Mouse (Mus musculus) limb, embryonic 13.5 days (tissue): ENCODE measurements around the gene Tapt1. TPM values are rescaled to one million over a fixed set of nuclear protein-coding genes. Genes with fewer than 3 reads are reported as not detected.

ENCODE experiments used
- ATAC-seq: fragments of 200-750 bp; cut with Nextera tagmentation; 2 replicates; pipeline ENCODE4 v1.8.0; 2017; ENCODE audit warnings: low read depth, moderate number of reproducible peaks, moderate TSS enrichment; ENCODE audit not compliant: low FRiP score
- H3K27ac ChIP-seq: fragments of 300-500 bp; sonication (generic); 2 replicates; pipeline ENCODE4 v1.5.1; 2015; ENCODE audit warnings: inconsistent platforms, mild to moderate bottlenecking, moderate library complexity
- H3K27me3 ChIP-seq: fragments of 300-500 bp; sonication (generic); 2 replicates; pipeline ENCODE4 v1.6.1; 2015; ENCODE audit warnings: mild to moderate bottlenecking, inconsistent platforms
- H3K36me3 ChIP-seq: fragments of 300-500 bp; sonication (generic); 2 replicates; pipeline ENCODE4 v1.6.1; 2015; ENCODE audit warnings: inconsistent platforms, mild to moderate bottlenecking, moderate library complexity
- H3K4me1 ChIP-seq: fragments of 300-500 bp; sonication (generic); 2 replicates; pipeline ENCODE4 v1.6.1; 2015; ENCODE audit warnings: inconsistent platforms
- H3K4me2 ChIP-seq: fragments of 300-500 bp; sonication (generic); replicated peaks from 2 replicates; pipeline ENCODE4 v1.6.1; 2015; ENCODE audit warnings: inconsistent platforms, mild to moderate bottlenecking, moderate library complexity
- H3K4me3 ChIP-seq: fragments of 300-500 bp; sonication (generic); 2 replicates; pipeline ENCODE4 v1.5.1; 2015; ENCODE audit warnings: moderate library complexity, mild to moderate bottlenecking, inconsistent platforms
- H3K9ac ChIP-seq: fragments of 300-500 bp; sonication (generic); 2 replicates; pipeline ENCODE4 v1.6.1; 2015; ENCODE audit warnings: mild to moderate bottlenecking, inconsistent platforms
- H3K9me3 ChIP-seq: fragments of 300-500 bp; sonication (generic); 2 replicates; pipeline ENCODE4 v1.6.1; 2016; ENCODE audit warnings: inconsistent platforms
- WGBS: fragments of 180-500 bp; shearing (Covaris S2); methylation state at CpG from one replicate; pipeline ENCODE4 v1.1.7; 2015; 5-methylcytosine and 5-hydroxymethylcytosine counted together
- polyA plus RNA-seq: library from polyadenylated mRNA; unstranded; fragments of >200 nt; fragmentation: Nextera tagmentation; extraction: Ambion mirVana; gene quantifications from 2 replicates; pipeline ENCODE4 v1.2.1, GENCODE M21; 2015

Tapt1 gene
- polyA plus RNA-seq, 1 experiment from 2014 or later = 33.4 TPM

DNA sequence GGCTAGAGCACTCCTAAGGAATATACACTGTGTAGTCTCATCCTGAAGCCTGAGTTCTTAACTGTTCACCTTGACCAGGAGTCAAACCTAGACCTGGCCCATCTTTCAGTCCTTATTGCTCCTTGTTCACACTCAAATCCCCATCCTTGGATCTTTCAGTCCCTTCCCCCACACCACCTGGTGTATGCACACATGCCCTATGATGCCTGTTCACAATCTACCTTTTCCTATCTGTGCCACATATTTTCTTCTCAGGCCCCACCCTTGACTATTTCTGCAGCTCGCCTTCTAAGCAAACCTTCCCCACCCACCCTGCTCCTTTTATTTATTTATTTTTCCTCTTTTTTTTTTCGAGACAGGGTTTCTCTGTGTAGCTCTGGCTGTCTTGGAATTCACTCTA is 12.4 kb downstream of the Tapt1 start:
- no peak overlapping the region for H3K4me2 ChIP-seq
- no peak overlapping the region for H3K27ac ChIP-seq
- no peak overlapping the region for H3K9ac ChIP-seq
- H3K9me3 ChIP-seq = no peaks in the 10 kb centered on the region
- H3K27me3 ChIP-seq = no peaks in the 10 kb centered on the region
- 76% methylated on average over 2 of the region's 2 CpGs for WGBS
- ATAC-seq = no peak
- peaks cover 25% of the 10 kb centered on the region; the same call in 1 of the 2 replicates for H3K36me3 ChIP-seq
- H3K4me3 ChIP-seq = no peak overlapping the region
- peaks cover 15% of the 10 kb centered on the region for H3K4me1 ChIP-seq

DNA sequence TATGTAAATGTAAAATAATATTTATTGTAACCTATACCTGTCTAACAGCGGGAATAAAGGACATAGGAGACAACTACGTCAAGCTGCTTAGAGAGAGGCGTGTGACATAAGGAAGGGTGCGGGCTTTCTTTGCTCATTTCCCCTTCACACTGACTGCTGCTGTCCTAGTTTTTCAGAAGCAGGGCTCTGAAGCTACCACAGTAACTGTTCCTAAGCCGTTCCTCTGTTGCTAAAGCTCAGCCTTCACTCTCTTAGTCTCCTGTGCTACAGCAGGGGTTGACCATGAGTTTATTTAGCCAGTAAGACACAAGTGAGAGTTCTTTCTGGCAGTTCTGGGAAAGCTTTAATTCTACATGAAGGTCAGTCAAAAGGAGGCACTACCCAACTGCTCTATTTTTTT is 13.0 kb downstream of the Tapt1 start:
- no peak for ATAC-seq
- 92% methylated on average over 5 of the region's 5 CpGs for WGBS
- Histone ChIP-seq H3K4me2 (no peak overlapping the region), H3K36me3 (peaks cover 25% of the 10 kb centered on the region; the same call in 1 of the 2 replicates), H3K27me3 (no peaks in the 10 kb centered on the region), H3K27ac (no peak overlapping the region), H3K9me3 (no peaks in the 10 kb centered on the region), H3K9ac (no peak overlapping the region), H3K4me3 (no peak overlapping the region), H3K4me1 (peaks cover 13% of the 10 kb centered on the region)

DNA sequence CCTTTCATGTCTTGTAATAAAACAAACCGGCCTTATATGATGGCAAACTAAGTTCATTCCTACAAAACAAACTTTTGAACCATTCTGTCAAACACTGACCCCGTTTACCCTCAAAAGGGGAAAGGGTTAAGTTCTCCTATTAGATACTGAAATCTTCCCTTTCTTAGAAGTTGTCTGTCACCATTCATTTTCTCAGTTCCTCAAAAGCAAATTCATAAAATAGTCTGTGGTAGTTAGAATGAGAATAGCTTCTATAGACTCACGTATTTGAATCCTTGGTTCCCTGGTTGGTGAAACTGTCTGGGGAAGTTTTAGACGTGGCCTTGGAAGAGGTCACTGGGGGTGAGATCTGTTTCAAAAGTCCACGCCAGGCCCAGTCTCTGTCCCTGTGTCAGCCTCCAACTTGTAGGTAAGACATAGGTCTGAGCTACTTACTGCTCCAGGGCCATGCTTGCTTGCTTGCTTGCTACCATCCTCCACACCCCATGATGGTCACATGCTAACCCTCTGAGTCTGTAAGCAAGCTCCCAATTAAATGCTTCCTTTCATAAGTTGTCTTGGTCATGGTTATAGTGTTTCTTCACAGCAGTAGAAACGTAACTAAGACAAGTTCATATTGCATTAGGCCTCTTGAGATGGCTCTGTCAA is 14.5 kb downstream of the Tapt1 start:
- Histone ChIP-seq H3K27ac (no peak overlapping the region), H3K27me3 (no peaks in the 10 kb centered on the region), H3K4me2 (no peak overlapping the region), H3K9ac (no peak overlapping the region), H3K36me3 (peaks cover 27% of the 10 kb centered on the region; the same call in 1 of the 2 replicates), H3K9me3 (no peaks in the 10 kb centered on the region), H3K4me1 (peaks cover under 1% of the 10 kb centered on the region), H3K4me3 (no peak overlapping the region)
- no peak for ATAC-seq
- WGBS = 89% methylated on average over 6 of the region's 6 CpGs

DNA sequence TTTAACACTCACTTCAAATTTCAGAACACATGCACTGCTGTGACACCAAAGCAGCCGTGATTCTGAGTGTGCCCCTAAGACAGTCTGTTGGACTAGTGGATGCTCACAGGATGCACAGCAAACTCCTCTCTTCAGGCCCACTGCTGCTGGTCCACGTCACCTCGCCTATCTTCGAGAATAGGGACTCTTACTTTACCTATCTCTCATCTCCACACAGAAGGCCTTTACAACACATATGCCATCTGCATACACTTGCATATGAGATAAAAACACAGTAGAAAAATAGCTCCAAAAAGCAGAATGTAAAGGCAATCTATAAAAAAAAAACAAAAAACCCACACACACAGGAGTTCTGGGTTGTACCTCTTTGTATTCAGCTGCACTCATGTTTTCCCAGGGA is 19.1 kb downstream of the Tapt1 start:
- H3K27me3 ChIP-seq = no peaks in the 10 kb centered on the region
- H3K4me3 ChIP-seq = no peak overlapping the region
- no peak overlapping the region for H3K4me2 ChIP-seq
- ATAC-seq = no peak
- H3K4me1 ChIP-seq = no peaks in the 10 kb centered on the region
- 90% methylated on average over 4 of the region's 4 CpGs for WGBS
- H3K9ac ChIP-seq = no peak overlapping the region
- H3K9me3 ChIP-seq = no peaks in the 10 kb centered on the region
- peaks cover 26% of the 10 kb centered on the region for H3K36me3 ChIP-seq
- no peak overlapping the region for H3K27ac ChIP-seq

DNA sequence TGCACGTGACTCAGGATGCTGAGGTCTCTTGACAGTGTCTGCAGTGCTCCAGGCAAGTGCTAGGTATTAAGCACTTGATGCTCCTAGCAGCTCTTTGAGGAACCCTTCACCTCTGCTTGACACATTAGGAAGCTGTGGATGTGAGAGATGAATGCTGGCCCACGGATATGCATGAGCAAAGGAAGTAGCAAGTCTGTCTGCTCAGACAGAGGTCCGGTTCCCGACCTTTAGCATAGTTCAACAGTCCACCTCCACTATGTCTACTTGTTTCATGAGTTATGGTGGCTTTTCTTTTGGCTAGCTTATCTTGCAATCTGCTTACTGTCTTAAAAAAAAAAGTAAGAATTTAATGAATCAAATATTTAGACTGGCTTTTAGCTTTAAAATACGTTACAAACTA is 19.8 kb downstream of the Tapt1 start:
- no peak overlapping the region for H3K4me3 ChIP-seq
- H3K27ac ChIP-seq = no peak overlapping the region
- no peaks in the 10 kb centered on the region for H3K9me3 ChIP-seq
- no peaks in the 10 kb centered on the region for H3K27me3 ChIP-seq
- H3K4me2 ChIP-seq = no peak overlapping the region
- no peak for ATAC-seq
- no peaks in the 10 kb centered on the region for H3K4me1 ChIP-seq
- WGBS = 83% methylated on average over 5 of the region's 5 CpGs
- H3K9ac ChIP-seq = no peak overlapping the region
- peaks cover 21% of the 10 kb centered on the region for H3K36me3 ChIP-seq

DNA sequence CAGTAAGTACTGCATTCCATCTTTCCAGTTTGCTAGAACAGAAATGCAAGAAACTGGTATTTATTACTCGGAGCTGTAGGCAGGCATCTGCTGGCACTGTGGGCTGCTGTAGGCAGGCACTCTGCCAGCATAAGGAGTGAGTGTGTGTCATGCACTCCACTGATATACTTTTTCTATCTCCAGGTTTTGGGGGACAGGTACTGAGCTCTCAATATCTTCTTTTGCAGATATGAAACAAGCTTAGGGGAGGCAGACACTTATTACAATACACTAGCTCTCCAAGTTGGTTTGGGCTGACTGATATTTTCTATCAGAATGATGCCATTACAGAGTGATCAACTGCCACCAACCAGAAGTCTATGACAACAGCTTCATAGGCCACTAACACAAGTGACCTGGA is 23.0 kb downstream of the Tapt1 start:
- Histone ChIP-seq H3K9me3 (no peaks in the 10 kb centered on the region), H3K9ac (no peak overlapping the region), H3K36me3 (peaks cover 20% of the 10 kb centered on the region), H3K4me3 (no peak overlapping the region), H3K4me2 (no peak overlapping the region), H3K4me1 (no peaks in the 10 kb centered on the region), H3K27ac (no peak overlapping the region), H3K27me3 (no peaks in the 10 kb centered on the region)
- WGBS = 77% methylated on average over 1 of the region's 1 CpGs
- ATAC-seq = no peak

DNA sequence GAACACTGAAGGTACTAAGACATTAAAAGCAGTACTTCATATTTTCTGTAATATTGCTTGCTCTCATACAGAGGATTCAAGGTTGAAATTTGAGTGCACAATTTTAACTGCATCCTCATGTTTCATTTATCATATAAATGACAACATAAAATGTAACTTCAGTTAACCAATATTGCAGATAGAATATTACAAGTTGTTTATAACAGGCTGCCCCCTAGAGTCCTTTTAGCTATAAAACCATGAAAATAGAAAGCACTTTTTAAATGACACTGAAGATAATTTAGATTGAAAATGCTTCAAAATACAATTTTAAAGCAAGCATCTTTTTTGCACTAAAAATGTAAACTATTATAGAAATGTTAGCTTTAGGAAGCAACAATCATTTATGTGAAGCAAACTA is 24.8 kb downstream of the Tapt1 start:
- Histone ChIP-seq H3K4me1 (0 out of 2 replicates have a peak, but pooled peaks cover 11% of the 10 kb centered on the region), H3K9ac (no peak overlapping the region), H3K27ac (no peak overlapping the region), H3K4me2 (no peak overlapping the region), H3K9me3 (no peaks in the 10 kb centered on the region), H3K27me3 (no peaks in the 10 kb centered on the region), H3K4me3 (no peak overlapping the region), H3K36me3 (peaks cover 13% of the 10 kb centered on the region)
- no peak for ATAC-seq

DNA sequence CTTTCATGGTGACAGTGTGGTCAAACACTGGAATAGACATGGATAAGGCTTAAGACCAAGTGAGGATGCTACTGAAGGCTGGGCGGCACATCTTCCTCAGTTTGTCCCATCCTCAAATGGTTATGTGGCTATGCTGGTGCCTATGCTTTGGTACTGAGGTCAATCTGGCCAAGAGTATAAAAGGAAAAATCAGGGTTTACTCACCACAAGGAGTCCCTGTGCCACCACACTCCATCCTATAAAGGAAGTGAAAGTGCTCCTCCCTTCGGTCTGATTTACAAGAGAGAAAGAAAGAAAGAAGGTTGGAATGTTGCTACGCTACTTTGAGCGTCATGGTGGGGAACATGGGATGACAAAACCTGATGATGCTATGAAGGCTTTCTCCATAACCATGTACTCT is 27.3 kb downstream of the Tapt1 start:
- Histone ChIP-seq H3K27ac (no peak overlapping the region), H3K36me3 (peaks cover 13% of the 10 kb centered on the region), H3K27me3 (no peaks in the 10 kb centered on the region), H3K9ac (no peak overlapping the region), H3K4me2 (no peak overlapping the region), H3K4me3 (no peak overlapping the region), H3K9me3 (no peaks in the 10 kb centered on the region), H3K4me1 (0 out of 2 replicates have a peak, but pooled peaks cover 11% of the 10 kb centered on the region)
- no peak for ATAC-seq
- 88% methylated on average over 4 of the region's 4 CpGs for WGBS

DNA sequence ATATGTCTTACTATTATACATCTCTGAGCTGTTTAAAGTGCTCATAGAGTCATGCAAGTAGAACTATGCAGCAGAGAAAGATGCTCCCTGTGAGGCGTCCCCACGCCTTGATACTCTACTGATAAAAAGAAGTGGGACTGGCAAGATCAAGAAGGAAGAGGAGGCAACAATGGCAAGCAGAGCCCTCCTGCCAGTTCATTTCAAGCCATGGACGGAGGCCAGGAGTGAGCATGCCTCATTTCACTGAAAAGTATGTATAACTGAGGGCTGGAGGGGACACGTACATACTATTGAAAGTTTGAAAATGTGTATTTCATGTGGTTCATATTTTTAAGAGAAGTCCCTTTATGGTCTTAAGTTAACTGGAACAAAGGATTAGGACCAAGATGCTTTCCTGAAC is 28.0 kb downstream of the Tapt1 start:
- ATAC-seq = no peak

DNA sequence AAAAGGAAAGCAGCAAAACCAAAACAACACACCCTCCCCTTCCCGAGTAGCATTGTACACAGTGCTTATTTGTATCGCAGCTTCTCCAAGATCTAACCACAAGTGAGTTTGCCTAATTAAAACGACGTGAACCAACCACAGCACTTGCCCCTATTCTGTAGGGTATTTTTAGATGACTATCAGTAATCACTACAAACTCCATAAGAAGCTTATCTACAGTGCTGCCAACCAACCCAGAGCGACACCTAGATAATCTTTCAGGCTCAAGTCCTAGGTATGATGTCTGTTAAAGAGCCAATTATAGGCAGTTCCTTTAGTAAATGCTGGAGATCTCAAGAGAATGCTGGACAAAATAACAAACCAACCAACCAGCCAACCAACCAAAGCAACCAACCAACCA is 28.6 kb downstream of the Tapt1 start:
- H3K4me2 ChIP-seq = no peak overlapping the region
- H3K4me3 ChIP-seq = no peak overlapping the region
- 28% methylated on average over 5 of the region's 5 CpGs for WGBS
- H3K9me3 ChIP-seq = no peaks in the 10 kb centered on the region
- no peak overlapping the region for H3K27ac ChIP-seq
- ATAC-seq = no peak
- H3K27me3 ChIP-seq = no peaks in the 10 kb centered on the region
- peaks cover 26% of the 10 kb centered on the region for H3K36me3 ChIP-seq
- H3K4me1 ChIP-seq = 0 out of 2 replicates have a peak, but pooled peaks cover 11% of the 10 kb centered on the region
- no peak overlapping the region for H3K9ac ChIP-seq

More for the DNA sequence above, 28.0 kb downstream of the Tapt1 start:
- H3K27ac ChIP-seq = no peak overlapping the region
- 88% methylated on average over 4 of the region's 4 CpGs for WGBS
- no peak overlapping the region for H3K4me2 ChIP-seq
- H3K27me3 ChIP-seq = no peaks in the 10 kb centered on the region
- 0 out of 2 replicates have a peak, but pooled peaks cover 11% of the 10 kb centered on the region for H3K4me1 ChIP-seq
- H3K9me3 ChIP-seq = no peaks in the 10 kb centered on the region
- no peak overlapping the region for H3K9ac ChIP-seq
- H3K36me3 ChIP-seq = peaks cover 20% of the 10 kb centered on the region
- H3K4me3 ChIP-seq = no peak overlapping the region

DNA sequence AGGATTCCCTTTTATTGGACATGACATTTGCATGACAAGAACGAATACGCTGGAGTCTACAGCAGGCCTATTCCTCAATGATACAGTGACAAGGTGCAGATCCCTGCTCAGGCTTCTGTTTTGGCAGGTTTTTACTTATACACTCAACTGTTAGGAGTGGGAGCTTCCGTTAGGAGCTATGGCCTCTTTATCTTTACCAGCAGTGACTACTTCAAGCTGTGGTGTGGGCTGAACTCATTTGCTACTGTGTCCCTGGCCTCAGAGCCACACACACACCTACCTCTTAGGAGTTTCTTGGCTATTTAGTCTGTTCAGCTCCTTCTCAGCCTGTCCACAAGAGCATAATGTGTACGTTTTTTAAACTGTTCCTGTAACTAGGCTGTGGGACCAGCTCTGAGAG is 30.3 kb downstream of the Tapt1 start:
- Histone ChIP-seq H3K36me3 (peaks cover 31% of the 10 kb centered on the region), H3K27ac (no peak overlapping the region), H3K4me1 (0 out of 2 replicates have a peak, but pooled peaks cover 11% of the 10 kb centered on the region), H3K9ac (no peak overlapping the region), H3K9me3 (no peaks in the 10 kb centered on the region), H3K4me2 (no peak overlapping the region), H3K4me3 (no peak overlapping the region), H3K27me3 (no peaks in the 10 kb centered on the region)
- 85% methylated on average over 4 of the region's 4 CpGs for WGBS
- ATAC-seq = no peak

DNA sequence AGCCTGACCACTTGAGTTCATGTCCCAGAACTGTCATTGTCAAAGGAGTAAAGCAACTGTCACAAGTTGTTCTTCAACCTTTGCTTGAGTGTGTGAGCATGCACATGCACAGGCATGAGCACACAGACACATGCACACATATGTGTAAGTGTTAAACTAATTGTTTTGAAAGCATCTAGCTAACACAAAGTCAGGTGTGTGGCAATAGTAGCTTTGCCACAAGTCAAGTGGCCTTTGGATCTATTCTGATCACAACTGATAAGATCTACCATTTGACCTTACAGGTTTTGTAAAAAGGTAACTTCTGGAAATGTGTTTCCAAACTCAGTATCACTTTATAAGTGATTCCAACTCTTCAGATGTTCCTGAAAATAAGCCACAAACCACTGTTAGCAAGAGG is 39.1 kb downstream of the Tapt1 start:
- Histone ChIP-seq H3K9me3 (no peaks in the 10 kb centered on the region), H3K4me2 (no peak overlapping the region), H3K4me3 (no peak overlapping the region), H3K4me1 (no peaks in the 10 kb centered on the region), H3K27me3 (no peaks in the 10 kb centered on the region), H3K36me3 (peaks cover 80% of the 10 kb centered on the region), H3K9ac (no peak overlapping the region), H3K27ac (no peak overlapping the region)
- no peak for ATAC-seq

DNA sequence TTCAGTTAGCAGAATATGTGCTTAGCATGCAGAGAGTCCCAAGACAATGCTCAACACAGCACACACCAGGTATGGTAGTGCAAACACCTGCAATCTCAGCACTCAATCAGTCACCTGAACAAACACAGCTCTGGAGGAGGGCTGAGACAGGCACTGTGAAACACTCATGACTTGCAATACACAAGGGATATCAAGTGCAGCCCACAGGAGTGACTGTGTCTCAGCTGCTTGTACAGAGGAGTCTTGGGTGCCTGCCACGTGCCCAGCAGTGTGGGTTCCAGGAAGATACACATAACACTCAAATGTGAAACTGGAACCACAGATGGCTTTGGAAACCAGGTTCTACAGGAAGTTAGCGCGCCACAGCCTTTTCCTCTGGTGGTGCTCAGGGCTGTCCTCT is 44.8 kb downstream of the Tapt1 start:
- H3K27ac ChIP-seq = no peak overlapping the region
- H3K4me2 ChIP-seq = no peak overlapping the region
- no peaks in the 10 kb centered on the region for H3K27me3 ChIP-seq
- WGBS = 92% methylated on average over 3 of the region's 3 CpGs
- no peak overlapping the region for H3K9ac ChIP-seq
- no peaks in the 10 kb centered on the region for H3K9me3 ChIP-seq
- ATAC-seq = no peak
- H3K4me1 ChIP-seq = no peaks in the 10 kb centered on the region
- H3K4me3 ChIP-seq = no peak overlapping the region
- peaks cover 77% of the 10 kb centered on the region for H3K36me3 ChIP-seq
